Mouse (Mus musculus) effector memory CD4-positive, alpha-beta T cell, adult 7 months (primary cell): ENCODE data around the gene Naaladl1. TPM values are rescaled to one million over a fixed set of nuclear protein-coding genes. Genes with fewer than 3 reads are reported as not detected.

Experiments
- polyA plus RNA-seq: library from polyadenylated mRNA; unstranded; fragments of 100-300 nt; shearing (Covaris generic); gene quantifications from one replicate; pipeline ENCODE4 v1.2.1, GENCODE M21; 2017

Naaladl1 gene
- not detected for polyA plus RNA-seq

GRCm38 (mm10) chr19:6105586-6105985 lies at the start of gene Naaladl1:
Gene Naaladl1 (plus strand): TSS chr19:6105782.

DNA sequence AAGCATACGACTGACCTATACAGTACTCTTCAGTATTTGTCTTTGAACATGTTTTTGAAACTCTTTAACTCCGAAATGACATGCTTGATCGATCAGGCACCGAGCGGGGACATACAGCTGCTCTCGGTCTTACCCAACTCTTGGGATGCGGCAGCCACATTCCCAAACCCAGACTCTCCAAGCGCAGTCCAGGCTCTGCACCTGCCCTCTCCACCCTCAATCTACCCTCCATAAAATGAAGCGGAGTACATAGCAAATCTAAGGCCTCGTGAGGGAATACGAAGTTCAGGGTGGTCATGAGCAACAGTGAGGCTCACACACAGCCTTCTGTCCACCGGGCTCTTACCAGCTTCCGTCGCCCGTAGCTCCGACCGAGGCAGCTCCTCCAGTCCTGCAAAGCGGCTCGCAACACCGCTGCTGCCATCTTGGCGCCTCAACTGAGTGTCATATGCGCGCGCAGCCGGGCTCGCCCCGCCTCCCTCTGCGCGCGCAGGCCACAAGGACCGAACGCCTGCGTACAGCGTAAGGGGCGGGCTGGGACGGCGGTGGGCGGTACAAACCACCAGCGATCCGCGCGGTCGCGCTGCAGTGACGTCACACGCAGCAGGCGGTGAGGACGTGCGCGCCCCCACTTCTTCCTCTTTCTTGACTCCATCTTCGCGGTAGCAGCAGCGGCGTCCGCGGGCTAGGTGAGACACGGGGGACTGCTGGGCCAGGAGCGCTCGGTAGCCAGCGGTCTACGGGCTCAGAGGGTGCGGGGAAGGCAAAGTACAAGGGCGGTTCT lies 48.1 kb upstream of the Naaladl1 start, which contains the start of the genes Mrpl49 and Fau:
TSS of gene Mrpl49 (minus strand) at position 473 of the 784 bp plus-strand sequence.
TSS of gene Fau (plus strand) at position 532 of the 784 bp plus-strand sequence.

DNA sequence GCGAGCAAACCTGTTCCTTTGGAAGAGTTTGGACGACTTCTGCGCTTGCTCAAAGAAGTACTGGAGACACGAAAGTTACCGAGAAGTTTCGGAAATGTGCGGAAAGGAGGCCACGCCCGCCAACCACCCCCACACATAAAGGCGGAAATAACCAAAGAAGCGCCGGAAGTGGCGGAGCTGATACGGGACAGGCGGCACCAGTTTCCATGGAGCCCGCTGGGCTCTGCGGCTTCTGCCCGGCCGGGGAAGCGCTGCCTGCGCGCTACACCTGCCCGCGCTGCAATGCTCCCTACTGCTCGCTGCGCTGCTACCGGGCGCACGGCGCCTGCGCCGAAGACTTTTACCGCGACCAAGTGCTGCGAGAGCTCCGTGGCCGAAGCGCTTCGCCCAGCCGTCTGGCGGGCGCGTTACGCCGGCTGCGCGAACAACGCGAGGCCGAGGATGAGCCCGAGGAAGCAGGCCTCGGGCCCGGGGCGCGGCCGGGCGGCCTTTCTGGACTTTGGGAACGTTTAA lies 44.5 kb upstream of the Naaladl1 start, which contains the start of gene Znhit2:
TSS of gene Znhit2 (plus strand) at position 172 of the 513 bp plus-strand sequence.

GRCm38 (mm10) chr19:6067724-6068415 lies 37.7 kb upstream of the Naaladl1 start, which contains the start of gene Tm7sf2:
Gene Tm7sf2 (minus strand): TSS chr19:6068373.

DNA sequence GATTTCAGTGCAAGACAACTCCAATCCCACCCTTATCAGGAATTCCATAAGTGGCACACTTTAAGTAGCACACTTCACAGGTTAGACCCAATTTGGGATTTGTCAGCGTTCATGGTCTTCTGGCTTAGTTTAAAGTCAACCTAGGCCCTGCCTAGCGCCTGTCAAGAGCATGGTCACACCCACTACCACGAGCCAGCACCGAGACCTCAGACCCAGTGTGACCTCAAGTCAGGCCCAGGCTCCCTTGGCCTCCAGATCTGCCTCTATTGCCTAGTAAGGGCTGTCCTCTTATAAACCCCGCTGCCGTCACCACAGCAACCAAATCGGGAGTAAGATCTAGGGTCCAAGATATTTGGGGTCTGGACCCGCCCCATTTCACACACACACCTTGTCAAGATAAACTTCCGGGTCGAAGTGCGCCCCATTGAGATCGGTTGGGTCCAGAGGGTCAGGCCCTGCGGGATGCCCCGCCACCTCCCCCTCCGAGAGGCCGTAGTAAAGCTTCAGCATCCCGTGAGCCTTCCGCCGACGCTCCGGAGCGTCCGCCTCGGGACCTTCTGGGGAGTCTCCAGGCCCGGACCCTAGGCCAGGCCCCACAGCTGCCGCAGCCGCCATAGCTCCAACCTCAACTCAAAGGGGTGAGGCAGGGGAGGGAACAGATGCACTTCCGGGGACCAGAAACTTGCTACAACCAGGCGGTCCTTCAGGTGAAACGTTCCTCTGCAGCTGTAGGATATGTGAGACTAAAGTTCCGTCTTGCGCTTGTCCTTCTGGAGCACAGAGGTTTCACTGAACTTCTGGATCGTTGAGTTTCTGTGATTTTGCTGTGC lies 28.8 kb upstream of the Naaladl1 start, which contains the start of gene Vps51:
TSS of gene Vps51 (minus strand) at position 668 of the 830 bp plus-strand sequence.

DNA sequence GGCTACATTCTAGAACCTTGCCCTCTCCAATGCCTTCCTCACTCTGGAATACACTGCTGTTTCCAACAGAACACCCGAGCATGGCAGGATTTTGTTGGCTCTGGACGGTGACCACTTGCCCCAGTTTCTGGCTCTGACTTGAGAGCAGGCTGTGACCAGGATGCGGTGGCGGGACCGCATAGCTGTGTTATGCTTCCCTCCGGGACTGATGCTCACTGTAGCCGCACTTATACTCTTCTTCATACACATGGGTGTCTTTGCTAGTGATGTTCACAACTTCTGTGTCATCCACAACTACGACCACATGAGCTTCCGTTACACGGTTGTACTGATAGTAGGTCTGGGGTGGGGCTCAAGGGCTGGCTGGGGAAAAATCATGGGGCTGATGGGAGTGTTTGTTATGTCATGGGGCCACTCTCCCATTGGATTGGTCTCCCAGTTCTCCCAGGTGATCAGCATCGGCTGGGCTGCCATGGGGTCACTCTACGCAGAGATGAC lies 25.6 kb upstream of the Naaladl1 start, which contains the start of gene Tmem262:
TSS of gene Tmem262 (plus strand) at position 51 of the 498 bp plus-strand sequence.

GRCm38 (mm10) chr19:6082156-6082555 lies 23.4 kb upstream of the Naaladl1 start, which contains the start of gene Gm28374:
Gene Gm28374 (minus strand): TSS chr19:6082256.

DNA sequence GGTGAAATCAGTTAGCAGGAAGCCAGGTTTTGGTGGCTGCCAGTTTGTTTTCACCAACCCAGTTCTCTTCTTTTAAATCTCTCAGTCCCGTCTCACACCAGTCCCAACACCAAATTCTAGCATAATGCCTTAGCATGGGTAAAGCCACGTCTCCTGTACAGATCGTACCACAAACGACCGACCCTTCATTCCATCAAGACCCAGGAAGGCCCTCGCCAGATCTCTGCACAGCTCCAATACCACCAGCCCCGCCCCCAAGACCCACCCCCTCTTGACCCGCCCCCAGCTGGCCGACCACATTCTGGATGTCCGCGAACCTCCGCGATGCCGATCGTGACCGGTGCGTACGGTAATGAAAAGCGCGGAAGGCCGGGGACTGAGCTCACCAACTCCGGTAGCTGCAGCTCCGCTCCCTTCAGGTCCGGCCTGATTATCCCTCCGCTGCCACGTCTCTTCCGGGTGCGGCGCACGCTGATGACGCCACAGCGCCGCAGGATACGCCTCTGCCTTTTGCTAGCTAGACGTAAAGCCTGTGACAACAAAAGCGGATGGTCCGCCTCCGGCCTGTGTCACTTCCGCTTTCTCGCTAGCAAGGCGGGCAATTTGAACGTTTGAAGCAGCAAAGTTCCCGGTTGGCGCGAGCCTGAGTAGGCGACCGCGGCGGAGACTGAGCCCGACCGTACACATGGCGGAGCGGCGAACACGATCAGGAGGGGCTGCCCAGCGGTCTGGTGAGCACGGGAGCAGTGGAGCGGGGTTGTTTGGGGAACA lies 20.9 kb upstream of the Naaladl1 start, which contains the start of the genes Zfpl1 and Cdca5:
TSS of gene Zfpl1 (minus strand) at position 479 of the 771 bp plus-strand sequence.
TSS of gene Cdca5 (plus strand) at position 506 of the 771 bp plus-strand sequence.

DNA sequence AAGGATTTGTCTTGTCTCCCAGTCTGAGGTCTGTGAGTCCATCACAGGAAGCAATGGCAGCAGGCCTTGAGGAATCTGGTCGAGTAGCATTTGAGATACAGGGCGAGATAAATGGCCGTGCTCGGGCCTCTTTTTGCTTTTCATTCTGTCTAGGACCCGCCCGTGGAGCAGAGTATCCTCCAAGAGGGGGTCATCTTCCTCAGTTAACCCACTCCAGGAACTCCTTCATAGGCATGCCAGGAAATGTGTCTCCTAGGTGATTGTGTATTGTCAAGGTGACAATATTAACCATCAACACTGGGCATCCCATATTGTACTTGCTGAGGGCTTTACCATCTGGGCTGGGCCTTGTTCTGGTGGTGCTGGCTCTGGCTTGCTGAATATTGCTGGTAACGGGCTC lies 11.5 kb upstream of the Naaladl1 start, which contains the start of gene AC131692.1:
TSS of gene AC131692.1 (plus strand) at position 301 of the 400 bp plus-strand sequence.

GRCm38 (mm10) chr19:6117986-6118676 lies 12.5 kb downstream of the Naaladl1 start, which contains the start of gene Sac3d1:
Gene Sac3d1 (minus strand): TSS chr19:6118650.

DNA sequence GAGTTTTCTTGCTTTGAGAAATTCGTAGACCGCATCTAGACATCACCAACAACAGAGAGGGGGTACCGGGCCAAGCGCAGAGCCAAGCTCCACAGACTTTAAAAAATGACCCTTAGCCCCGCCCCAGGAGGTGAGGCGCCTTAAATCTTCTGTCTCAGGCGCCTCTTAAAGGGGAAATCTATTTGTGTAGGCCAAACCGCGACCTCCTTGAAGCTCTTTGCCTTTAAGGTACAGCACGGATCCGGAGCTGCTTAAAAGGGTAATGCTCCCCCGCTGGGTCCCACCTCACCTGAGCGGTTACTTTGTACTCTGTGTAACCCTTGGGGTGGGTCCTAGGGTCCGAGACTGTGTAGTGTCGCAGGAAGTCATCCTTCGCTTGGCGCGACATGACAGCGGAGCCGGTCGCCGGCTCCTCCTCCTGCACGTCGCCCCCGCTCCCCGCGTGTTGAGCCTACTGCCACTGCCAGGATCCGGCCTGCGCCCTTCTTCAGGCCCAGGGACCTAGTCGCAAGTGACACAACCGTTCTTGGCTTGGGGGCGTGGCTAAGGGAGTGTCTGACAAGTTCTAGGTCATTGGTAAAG lies 22.3 kb downstream of the Naaladl1 start, which contains the start of gene Snx15:
TSS of gene Snx15 (minus strand) at position 545 of the 582 bp plus-strand sequence.

DNA sequence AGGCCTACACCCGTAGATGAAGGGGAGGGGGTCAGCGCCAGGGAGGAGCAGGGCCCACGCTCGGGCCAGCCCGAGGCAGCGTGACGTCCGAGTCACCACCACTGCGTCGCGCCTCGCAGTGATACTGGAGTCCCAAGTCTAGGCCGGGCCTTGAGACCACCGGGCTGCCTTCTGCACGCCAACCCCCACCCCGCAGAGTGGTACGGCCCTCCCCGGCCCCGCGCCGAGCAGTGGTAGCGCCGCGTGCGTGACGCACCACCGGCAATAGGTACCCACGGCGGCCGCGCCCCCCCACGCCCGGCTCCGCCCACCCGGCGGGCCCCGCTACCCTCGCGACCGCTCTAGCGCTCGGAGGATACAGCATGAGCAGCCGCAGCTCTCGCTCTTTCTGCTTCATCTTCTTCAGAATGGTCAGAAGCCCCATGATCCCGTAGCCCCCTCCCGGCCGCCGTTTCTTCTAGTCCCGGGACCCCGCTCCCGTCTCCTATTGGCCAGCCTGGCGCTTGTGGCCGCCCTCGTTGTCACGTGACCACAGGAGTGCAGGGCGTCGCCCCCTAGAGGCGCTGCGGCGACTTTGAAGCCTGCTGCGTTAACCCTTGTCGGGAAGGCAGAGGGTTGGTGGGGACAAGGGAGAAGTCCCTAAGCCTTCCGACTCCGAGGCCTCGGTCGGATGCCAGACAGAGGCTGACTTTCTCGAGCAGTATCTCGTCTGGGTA lies 35.3 kb downstream of the Naaladl1 start, which contains the start of gene Batf2:
TSS of gene Batf2 (plus strand) at position 306 of the 716 bp plus-strand sequence.

GRCm38 (mm10) chr19:6141394-6141749 lies 35.8 kb downstream of the Naaladl1 start, which contains the start of gene Arl2:
Gene Arl2 (minus strand): TSS chr19:6141548.

Other genes starting within 250 kb of the Naaladl1 start
- 120 TPM for gene Frmd8, start 230.5 kb upstream of the Naaladl1 start, polyA plus RNA-seq
- gene Slc25a45, start 228.0 kb upstream of the Naaladl1 start, polyA plus RNA-seq: 21.1 TPM
- gene Tigd3, start 211.6 kb upstream of the Naaladl1 start, polyA plus RNA-seq: 0.30 TPM
- gene Dpf2, start 192.8 kb upstream of the Naaladl1 start, polyA plus RNA-seq: 126 TPM
- gene Cdc42ep2, start 181.0 kb upstream of the Naaladl1 start, polyA plus RNA-seq: 0.29 TPM
- gene Pola2, start 141.6 kb upstream of the Naaladl1 start, polyA plus RNA-seq: 35.9 TPM
- not detected for gene Slc22a20, start 119.6 kb upstream of the Naaladl1 start, polyA plus RNA-seq
- gene Capn1, start 89.9 kb upstream of the Naaladl1 start, polyA plus RNA-seq: 43.6 TPM
- gene Syvn1, start 59.2 kb upstream of the Naaladl1 start, polyA plus RNA-seq: 55.4 TPM
- 22.8 TPM for gene Mrpl49, start 48.0 kb upstream of the Naaladl1 start, polyA plus RNA-seq
- gene Fau, start 47.9 kb upstream of the Naaladl1 start, polyA plus RNA-seq: 995 TPM
- 17.7 TPM for gene Znhit2, start 44.6 kb upstream of the Naaladl1 start, polyA plus RNA-seq
- gene Tm7sf2, start 37.4 kb upstream of the Naaladl1 start, polyA plus RNA-seq: 6.2 TPM
- gene Vps51, start 28.6 kb upstream of the Naaladl1 start, polyA plus RNA-seq: 79.3 TPM
- not detected for gene Tmem262, start 25.7 kb upstream of the Naaladl1 start, polyA plus RNA-seq
- 1.2 TPM for gene Gm28374, start 23.5 kb upstream of the Naaladl1 start, polyA plus RNA-seq
- 26.0 TPM for gene Zfpl1, start 20.8 kb upstream of the Naaladl1 start, polyA plus RNA-seq
- gene Cdca5, start 20.8 kb upstream of the Naaladl1 start, polyA plus RNA-seq: 0.80 TPM
- gene AC131692.1, start 11.4 kb upstream of the Naaladl1 start, polyA plus RNA-seq: not detected
- gene Sac3d1, start 12.9 kb downstream of the Naaladl1 start, polyA plus RNA-seq: 6.3 TPM
- gene Snx15, start 22.5 kb downstream of the Naaladl1 start, polyA plus RNA-seq: 28.8 TPM
- gene Batf2, start 35.2 kb downstream of the Naaladl1 start, polyA plus RNA-seq: not detected
- gene Arl2, start 35.8 kb downstream of the Naaladl1 start, polyA plus RNA-seq: 38.1 TPM
- 0.33 TPM for gene Majin, start 78.6 kb downstream of the Naaladl1 start, polyA plus RNA-seq
- not detected for gene Gpha2, start 120.6 kb downstream of the Naaladl1 start, polyA plus RNA-seq
- 15.8 TPM for gene Ppp2r5b, start 130.1 kb downstream of the Naaladl1 start, polyA plus RNA-seq
- 70.6 TPM for gene Atg2a, start 135.9 kb downstream of the Naaladl1 start, polyA plus RNA-seq
- 38.7 TPM for gene Ehd1, start 170.9 kb downstream of the Naaladl1 start, polyA plus RNA-seq
- 0.48 TPM for gene Cdc42bpg, start 200.7 kb downstream of the Naaladl1 start, polyA plus RNA-seq
- gene Men1, start 229.2 kb downstream of the Naaladl1 start, polyA plus RNA-seq: 31.5 TPM
- gene Map4k2, start 235.4 kb downstream of the Naaladl1 start, polyA plus RNA-seq: 103 TPM